In genomic region chr4:136602018-136602554, GRCm38 (mm10) we compare ENCODE assay signal across 8 mouse cellular contexts. TPM values are rescaled to one million over a fixed set of nuclear protein-coding genes. Genes with fewer than 3 reads are reported as not detected.
A peak's percentile ranks its signal among the peaks of the same experiment; 100 is the strongest.
DNase-seq lines count a peak whose midpoint lies in the region.
"Had no signal": no experiment of that assay in that cellular context is flagged by ENCODE, and none has a peak within 500 bp of the region (broad histone marks: within the 10 kb centered on the region; RNA-seq: fewer than 3 reads in every experiment).

No protein-coding gene starts in this region.

- peaks cover 28% of the 10 kb centered on the region for H3K4me1 ChIP-seq in erythroblast, embryonic 14.5 days (ENCODE audit: control insufficient read depth)

- H3K36me3 ChIP-seq in erythroblast, embryonic 14.5 days (ENCODE audit: control insufficient read depth), result peaks cover 8% of the 10 kb centered on the region
- no peaks in the 10 kb centered on the region for H3K36me3 ChIP-seq in macrophage (ENCODE audit: inconsistent target)

- peak; percentile 62 for DNase-seq in Muller cell, postnatal 12 days (ENCODE audit: inconsistent ontology term)
- DNase-seq in brain, adult 2 months (ENCODE audit: low read depth, low spot score), result peak; percentile 49
- DNase-seq in heart, postnatal 36 days, result peak; percentile 39 to 71
- DNase-seq in left cerebral cortex, adult 11 months (ENCODE audit: low spot score), result peak; percentile 21
- DNase-seq in spleen, adult 12 weeks (ENCODE audit: low spot score), result peak; percentile 48

- H3K4me3 ChIP-seq in erythroblast, embryonic 14.5 days (replicated peaks), result peak overlapping the region; percentile 96
- H3K4me3 ChIP-seq in macrophage (ENCODE audit: inconsistent target), result peak overlapping the region; percentile 76

- H3K9me3 ChIP-seq in erythroblast, embryonic 14.5 days (ENCODE audit: control insufficient read depth, low read length), result no peaks in the 10 kb centered on the region

- H3K79me2 ChIP-seq in macrophage (ENCODE audit: inconsistent target), result peaks cover 49% of the 10 kb centered on the region

- intact Hi-C loops in heart, postnatal 36 days (cut with DNase I), result loop anchor here (2.0 to 5.0 kb wide), 4 partner anchors 23 to 550 kb away; partner anchors contain the start of genes 6030445D17Rik and Rpl11

- 0 out of 2 replicates have a peak overlapping the region, but pooled peaks have one; percentile 17 for H3K27ac ChIP-seq in macrophage

- under 1% methylated on average over 64 of the region's 68 CpGs for WGBS in macrophage (ENCODE audit: missing documents)

- H3K27me3 ChIP-seq in erythroblast, embryonic 14.5 days (ENCODE audit: control insufficient read depth), result no peaks in the 10 kb centered on the region

RNA-seq across cellular contexts. Expression of gene Kdm1a, which starts 0.4 kb away (rescaled TPM):
- polyA plus RNA-seq in erythroblast, embryonic 14.5 days (2012), result 0.90 and 1.1 TPM in 2 replicates
- total RNA-seq in heart, postnatal 36 days (2021), result 10 to 100 TPM; 28.4 to 33.7 TPM
- 100 to 1,000 TPM in 4 of 26 experiments, 10 to 100 TPM in 22; 36.2 to 145 (median 77.9) TPM for total RNA-seq in macrophage (2018; cell fraction: chromatin; rRNA removed)
- total RNA-seq in macrophage (2018; cell fraction: cytosol; rRNA removed), result 10 to 100 TPM; 17.8 to 32.4 (median 23.6) TPM
- total RNA-seq in macrophage (2018; cell fraction: nucleus; rRNA removed), result 10 to 100 TPM; 20.6 to 87.1 (median 40.7) TPM
- 24.0 to 31.4 TPM (median 26.0 TPM) in 3 replicates for polyA plus RNA-seq in macrophage (2018)

RNA-seq across cellular contexts. Expression of gene Tex46, which starts 8.2 kb away (rescaled TPM):
- not detected in 2 replicates for polyA plus RNA-seq in erythroblast, embryonic 14.5 days (2012)
- total RNA-seq in heart, postnatal 36 days (2021), result not detected
- total RNA-seq in macrophage (2018; cell fraction: chromatin; rRNA removed), result not detected
- not detected for total RNA-seq in macrophage (2018; cell fraction: cytosol; rRNA removed)
- not detected for total RNA-seq in macrophage (2018; cell fraction: nucleus; rRNA removed)
- polyA plus RNA-seq in macrophage (2018), result not detected in 3 replicates
- total RNA-seq: left cerebral cortex, postnatal 36 days had no signal

RNA-seq across cellular contexts. Expression of gene Lactbl1, which starts 20.3 kb away (rescaled TPM):
- polyA plus RNA-seq in erythroblast, embryonic 14.5 days (2012), result 0.01 TPM in 1 of 2 replicates, not detected in the other
- not detected for total RNA-seq in heart, postnatal 36 days (2021)
- total RNA-seq in macrophage (2018; cell fraction: chromatin; rRNA removed), result under 1 TPM in 3 of 26 experiments, not detected in 23; 0.22 to 0.38 (median 0.26) TPM
- total RNA-seq in macrophage (2018; cell fraction: cytosol; rRNA removed), result under 1 TPM in 3 of 26 experiments, not detected in 23; 0.03 to 0.06 (median 0.04) TPM
- under 1 TPM in 4 of 26 experiments, not detected in 22; 0.15 to 0.29 (median 0.21) TPM for total RNA-seq in macrophage (2018; cell fraction: nucleus; rRNA removed)
- polyA plus RNA-seq in macrophage (2018), result not detected in 3 replicates

Comparison
In these comparisons a context has a peak if more than half of its experiments do, and no peak if none do; other contexts are left out.
1. Peak in every context shown above with its lines: DNase-seq, H3K4me3 ChIP-seq and H3K27ac ChIP-seq.
2. RNA of gene Kdm1a, which starts 0.4 kb away (polyA plus RNA-seq): 24.0 to 31.4 TPM in macrophage; 0.90 to 1.1 TPM in erythroblast, embryonic 14.5 days; every median in the first group is over 10 times any median in the second.